Mouse (Mus musculus) heart, adult 8-10 months (tissue): ENCODE measurements around the gene Homer1. TPM values are rescaled to one million over a fixed set of nuclear protein-coding genes. Genes with fewer than 3 reads are reported as not detected.

Source experiments
- DNase-seq: peaks from one replicate; pipeline ENCODE4 v3.0.0; 2022; ENCODE audit warnings: low spot score
- total RNA-seq, 4 experiments: library from RNA; stranded (reverse); gene quantifications; 2 replicates each; pipeline ENCODE4 v1.2.4; 2022

The Homer1 gene
- total RNA-seq, 4 experiments from 2014 or later: 56.1 to 67.6 (median 57.1) TPM

DNA sequence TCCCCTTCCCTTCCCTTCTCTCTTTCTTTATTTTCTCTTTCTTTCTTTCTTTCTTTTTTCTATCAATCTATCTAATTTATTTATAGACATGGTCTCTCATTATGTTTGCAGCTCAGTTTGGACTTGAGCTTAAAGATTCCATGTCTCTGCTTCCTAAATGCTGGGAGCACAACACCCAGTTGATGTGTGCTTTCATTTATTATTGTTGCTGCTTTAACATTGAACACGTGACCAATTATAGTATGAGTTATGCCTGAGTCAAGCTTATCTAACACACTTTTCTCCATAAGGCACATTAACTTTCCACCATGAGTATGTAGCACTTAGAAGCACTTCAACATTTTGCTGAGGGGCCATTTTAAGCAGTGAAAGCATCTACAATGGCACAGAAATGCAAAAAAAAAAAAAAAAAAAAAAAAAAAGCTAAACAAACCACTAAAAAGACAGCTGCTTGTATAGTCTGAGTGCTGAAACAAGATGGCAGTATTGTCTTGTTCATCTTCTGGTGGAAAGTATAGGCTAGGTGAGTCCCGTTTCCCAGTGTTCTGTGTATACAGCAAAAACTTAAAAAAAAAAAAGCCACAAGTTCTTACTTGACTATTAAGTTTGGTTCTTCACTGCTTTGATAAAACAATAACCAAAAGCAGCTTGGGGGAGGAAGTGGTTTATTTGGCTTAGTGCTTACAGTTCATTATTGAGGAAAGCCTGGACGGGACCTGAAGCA, 41.3 kb downstream of the Homer1 start:
- DNase-seq: no peak

DNA sequence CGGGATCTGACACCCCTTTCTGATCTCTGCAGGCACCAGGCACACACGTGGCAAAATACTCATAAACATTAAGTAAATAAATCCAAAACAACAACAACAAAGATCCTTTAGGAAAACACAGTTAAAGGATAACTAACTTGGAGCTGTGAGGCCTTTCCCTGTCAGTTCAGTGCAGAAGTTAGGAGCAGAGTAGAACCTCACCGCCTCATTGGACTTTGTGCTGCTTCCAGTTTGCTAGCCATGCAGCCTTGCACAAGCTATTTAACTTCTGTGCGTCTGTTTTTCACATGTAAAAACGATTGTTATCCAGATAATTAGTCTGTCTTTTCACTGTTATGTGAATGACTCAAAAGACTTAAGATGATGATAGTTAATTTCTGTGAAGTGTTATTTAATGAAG, 43.2 kb downstream of the Homer1 start:
- DNase-seq: no peak

DNA sequence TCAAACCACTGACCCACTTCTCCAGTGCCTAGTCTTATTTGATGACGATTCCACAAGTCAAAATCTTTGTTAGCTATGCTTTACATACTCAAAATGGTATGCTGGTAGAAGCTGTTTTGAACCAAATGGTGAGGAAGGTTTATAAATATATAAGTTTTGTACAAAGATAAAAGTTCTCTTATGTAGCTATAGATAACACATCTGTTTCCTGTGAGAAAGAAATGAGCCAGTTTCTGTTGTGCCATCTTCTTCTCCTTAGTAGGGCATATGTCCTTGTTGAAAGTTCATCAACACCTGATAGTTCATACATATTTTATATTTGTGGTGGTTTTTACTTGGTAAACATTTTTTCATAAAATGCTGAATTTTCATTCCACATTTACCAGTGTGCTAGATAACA, 45.0 kb downstream of the Homer1 start:
- DNase-seq: no peak

DNA sequence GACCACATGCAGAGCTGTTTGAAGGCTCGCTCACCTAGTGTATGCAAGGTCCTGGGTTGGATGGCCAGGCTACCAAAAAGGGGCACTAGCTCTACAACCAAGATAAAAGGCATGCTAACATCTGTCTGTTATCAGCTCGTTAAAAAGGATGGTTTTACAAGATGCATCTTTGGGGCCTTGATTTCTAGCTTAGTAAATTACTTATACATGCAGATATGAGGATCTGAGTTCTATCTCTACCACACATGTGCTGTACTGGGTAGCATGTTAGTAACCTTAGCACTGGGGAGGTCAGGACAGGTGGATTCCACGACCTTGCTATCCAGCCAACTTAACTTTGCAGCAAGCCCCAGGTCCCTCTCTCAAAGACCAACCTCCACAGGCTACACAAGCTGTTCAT, 46.4 kb downstream of the Homer1 start:
- no peak for DNase-seq

DNA sequence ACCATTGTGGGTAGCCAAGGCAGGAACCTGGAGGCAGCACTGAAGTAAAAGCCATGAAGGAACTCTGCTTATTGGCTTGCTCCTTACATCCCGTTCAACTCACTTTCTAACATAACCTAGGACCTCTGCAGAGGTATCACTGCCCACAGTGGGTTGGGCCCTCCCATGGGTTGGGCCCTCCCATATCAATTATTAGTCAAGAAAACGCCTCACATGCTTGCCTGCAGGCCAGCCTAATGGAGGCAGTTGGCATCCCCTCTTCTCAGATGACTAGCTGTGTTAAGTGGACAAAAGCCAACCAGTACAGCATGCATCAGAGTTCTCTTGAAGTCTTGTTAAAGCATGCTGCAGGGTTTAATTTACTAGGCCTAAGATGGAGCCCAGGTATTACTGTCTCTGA, 52.6 kb downstream of the Homer1 start:
- no peak for DNase-seq

DNA sequence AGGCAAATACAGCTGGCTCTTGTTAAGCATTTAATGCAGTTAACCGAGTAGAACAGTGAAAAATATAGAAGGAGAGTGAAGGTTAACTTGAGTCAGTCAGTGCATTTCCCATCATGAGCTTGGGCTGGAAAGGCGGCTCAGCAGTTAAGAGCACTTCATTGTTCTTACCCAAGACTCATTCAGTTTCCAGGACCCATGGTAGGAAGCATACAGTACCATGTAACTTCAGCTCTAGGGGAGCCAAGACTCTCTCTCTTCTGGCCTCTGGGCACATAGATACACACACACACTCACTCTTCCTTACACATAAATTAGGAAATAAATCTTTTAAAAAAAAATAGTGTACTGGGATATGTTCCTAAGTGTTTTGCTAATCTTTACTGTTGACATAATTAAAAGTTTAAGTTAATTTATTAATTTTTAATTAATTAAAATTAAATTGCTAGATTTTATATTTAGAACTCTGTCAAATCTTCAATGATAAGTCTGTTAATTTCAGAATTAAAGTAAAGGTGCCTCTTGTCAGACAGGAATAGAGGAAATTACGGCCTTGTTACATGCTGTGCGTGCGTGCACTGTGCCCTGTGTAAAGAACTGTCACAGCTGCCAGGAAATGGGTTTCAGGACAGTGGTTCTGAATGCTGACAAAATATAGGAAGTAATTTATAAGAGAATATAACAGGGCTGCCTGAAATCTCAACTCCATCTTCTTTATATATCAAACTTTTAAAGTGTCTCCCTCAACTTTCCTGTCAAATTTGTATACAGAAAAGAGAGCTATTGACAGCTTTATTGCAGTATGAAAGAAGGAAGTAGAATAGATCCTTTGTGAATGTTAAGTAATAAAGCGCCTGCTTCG, 55.2 kb downstream of the Homer1 start:
- DNase-seq: no peak

DNA sequence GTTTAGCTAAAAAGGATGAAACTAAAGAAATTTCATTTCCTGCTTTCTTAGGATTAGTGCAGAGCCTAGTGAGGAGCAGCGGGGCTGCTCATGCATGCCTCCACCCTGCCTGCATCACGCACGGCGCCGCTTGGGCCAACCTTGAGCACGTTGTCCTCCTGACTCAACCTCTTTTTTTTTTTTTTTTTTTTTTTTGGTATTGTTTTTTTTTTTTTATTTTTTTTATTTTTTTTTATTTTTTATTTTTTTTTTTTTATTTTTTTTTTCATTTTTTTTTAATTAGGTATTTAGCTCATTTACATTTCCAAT, 55.8 kb downstream of the Homer1 start:
- no peak for DNase-seq

DNA sequence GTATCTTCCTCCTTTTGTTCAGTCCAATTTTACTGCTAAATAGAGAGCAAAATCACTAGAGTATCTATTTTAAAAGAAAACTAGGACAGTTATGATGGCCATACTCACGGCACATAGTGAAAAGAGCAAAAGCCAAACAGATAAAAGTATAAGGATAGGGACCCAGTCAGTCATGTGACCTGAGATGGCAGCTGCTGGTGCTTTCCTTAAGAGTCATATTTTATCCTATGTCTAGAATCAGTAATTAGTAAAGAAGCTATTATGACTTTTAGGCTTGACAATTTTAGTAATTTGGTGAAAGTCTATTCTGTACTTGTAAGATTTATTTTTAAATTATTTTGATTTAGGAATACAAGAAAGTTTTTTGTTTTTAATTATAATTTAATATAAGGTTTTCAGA, 59.1 kb downstream of the Homer1 start:
- no peak for DNase-seq

DNA sequence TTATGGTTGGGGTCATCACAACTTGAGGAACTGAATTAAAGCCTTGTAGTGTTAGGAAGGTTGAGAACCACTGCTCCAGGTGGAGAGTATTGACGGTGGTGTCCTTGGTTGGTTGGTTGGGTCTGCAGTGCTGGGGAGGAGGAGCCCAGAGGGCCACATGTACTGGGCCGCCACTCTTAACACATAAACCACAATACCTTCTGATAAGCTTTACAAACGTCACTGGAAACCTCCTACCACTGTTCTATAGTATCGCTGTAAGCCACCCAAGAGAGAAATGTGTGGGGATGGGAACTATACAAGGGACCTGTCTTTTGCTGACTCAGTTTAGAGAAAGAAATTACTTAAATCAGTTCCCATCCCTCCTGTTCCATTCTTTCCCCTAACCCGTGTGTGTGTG, 68.1 kb downstream of the Homer1 start:
- no peak for DNase-seq

DNA sequence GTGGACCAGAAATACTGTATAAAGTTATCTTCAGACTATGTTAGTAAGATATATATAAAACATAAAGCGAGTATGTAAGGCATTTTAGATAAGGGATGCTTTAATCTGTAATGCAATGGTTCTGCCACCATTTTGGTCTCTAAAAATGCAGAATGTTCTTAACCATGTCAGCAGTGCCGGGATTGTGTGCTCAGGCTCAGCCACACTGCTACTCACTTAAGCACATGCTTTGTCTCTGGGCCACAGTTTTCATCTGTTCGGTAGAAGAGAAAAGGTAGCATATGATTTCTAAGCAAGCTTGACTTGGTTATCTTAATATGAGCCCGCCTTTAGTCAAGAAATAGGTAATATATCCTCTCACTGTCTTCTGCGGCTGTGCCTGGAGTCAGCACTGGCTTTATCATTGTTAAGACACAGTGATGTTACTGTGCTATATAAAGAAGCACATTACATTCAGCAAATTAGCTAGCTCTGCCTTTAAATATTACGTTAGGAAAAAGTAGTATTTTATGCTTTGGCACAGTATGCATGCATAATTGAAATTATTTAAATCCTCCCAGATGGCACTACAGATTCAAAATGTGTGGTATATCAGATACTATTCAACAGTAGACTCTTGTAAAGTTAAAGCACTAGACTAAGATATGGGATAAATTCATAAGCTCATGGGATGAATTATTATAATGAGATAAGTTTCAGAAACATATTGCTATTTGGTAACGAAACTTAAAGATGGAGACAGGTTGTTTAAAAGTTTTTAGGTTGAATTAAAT, 69.6 kb downstream of the Homer1 start:
- DNase-seq: no peak

DNA sequence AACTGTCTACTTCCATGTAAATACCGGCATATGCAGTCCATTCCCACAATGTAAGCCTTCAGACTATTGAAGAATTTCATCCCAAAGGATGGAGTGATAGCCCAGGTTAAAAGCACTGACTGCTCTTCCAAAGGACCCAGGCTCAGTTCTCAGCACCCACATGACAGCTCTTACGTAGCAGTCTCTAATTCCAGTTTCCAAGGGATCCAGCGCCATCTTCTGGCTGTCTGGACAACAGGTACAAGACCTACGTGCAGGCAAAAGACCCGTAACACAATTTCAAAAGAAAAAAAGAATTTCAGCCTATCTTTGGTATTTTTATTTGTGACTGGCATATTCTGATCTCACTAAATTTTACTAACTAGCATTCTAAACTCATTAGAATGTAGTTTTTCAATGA, 75.0 kb downstream of the Homer1 start:
- DNase-seq: no peak

DNA sequence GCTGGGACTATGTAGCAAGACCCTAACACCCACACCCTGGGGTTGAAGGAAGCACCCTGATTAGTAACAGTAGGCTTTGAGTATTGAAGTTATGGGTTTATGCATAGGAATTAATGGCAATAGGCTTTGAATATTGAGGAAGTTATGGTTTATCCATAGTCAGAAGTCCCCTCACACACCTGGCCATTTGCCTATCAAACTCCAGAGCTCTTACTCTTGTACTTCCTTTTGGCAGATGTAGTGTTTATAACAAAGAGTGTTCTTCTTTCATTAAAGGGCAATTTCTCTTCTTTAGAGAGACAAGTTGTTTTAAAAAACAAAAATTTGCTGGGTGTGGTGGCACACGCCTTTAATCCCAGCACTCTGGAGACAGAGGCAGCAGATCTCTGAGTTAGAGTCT, 79.1 kb downstream of the Homer1 start:
- DNase-seq: no peak

DNA sequence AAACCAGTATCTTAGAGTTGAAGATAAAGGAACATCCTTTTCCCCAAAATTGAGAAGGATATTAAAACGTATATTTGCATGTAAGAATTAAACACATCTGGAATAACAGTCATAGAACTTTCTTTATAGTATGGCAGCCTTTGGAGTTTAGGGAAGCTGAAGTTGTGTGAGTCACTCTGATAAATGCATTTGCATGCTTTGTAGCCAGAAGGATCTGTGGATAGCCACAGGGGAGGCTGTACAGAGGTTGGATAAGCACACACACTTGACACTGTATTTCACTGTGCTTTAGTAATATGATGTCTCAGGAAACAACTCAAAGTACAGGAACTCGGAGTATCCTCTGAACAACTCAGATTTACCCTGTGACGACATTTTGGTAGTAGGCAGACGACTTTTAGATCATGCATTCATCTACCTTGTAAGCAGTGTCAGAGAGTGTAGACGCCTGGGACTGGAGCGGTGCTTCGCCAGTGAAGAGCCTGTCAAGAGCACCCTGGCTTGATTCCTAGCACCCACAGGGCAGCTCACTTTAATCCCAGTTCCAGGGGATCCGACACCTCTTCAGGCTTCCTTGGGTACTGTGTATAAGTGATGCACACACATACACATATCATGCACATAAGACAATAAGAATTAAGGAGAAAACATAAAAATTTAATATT, 81.1 kb downstream of the Homer1 start:
- DNase-seq: no peak

DNA sequence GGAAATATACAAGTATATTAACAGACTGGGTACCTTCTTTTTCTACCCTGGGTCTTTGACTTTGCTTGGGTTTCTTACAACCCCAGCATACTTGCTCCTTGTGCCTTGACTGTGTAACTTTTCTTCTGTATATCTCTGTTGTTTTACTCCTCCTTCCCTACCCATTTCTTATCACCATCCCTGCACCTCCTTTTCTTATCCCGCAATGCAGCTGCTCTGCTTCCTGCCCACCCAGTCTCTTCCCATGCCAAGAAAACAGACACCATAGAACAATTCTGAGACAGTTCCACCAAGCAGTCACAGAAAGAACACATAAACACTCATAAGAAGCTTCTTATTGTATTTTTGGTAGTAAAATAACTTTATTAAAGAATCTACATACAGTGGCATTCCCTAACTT, 81.9 kb downstream of the Homer1 start:
- DNase-seq: no peak

DNA sequence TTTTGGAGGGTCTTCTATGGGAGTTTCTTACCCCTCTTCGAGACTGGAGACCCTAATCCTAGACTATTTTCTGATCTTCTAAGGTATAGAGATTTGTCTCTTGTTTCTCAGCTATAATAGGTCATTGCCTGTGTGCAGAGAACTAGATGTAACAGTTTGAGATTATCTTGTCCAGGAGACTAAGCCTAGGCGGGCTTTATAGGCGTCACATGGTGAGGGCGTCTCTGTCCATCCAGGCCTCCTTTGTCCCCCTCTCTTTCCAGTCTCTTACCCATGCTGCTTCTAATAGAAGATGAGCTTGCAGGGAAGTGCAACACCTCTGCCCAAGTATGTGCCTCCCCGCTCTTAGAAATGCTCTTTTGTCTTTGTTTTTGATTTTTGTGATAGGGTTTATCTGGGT, 83.7 kb downstream of the Homer1 start:
- DNase-seq: no peak

DNA sequence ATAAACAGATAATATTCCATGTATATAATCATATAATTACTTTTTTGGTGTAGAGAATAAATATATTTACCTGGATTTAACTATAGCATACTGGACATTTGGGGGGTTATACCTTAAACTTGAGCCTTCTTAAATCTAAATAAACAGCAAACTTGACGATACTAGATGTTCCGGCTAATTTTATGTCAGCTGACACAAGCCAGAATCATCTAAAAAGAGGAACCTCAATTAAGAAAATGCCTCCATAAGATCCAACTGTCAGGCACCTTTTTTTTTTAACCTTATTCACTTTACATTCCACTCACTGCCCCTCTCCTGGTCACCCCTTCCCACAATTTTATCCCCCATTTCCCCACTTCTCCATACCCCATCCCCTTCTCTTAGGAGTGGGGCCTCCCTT, 84.2 kb downstream of the Homer1 start:
- no peak for DNase-seq

DNA sequence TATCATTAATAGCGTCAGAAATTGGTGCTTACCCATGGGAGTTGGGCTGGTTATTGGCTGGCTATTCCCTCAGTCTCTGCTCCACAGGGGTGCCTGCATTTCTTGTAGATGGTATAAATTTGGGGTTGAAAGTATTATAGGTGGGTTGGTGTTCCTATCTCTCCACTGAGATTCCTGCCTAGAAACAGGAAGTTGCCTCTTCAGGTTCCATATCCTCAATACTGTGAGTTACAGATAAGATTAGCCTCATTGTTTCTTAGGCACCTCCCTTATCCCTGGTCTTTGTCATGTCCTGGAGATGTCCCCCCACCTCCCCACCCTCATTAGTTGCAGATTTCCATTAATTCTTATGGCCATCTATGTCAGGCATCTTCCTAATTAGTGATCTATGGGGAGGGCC, 85.0 kb downstream of the Homer1 start:
- DNase-seq: no peak

DNA sequence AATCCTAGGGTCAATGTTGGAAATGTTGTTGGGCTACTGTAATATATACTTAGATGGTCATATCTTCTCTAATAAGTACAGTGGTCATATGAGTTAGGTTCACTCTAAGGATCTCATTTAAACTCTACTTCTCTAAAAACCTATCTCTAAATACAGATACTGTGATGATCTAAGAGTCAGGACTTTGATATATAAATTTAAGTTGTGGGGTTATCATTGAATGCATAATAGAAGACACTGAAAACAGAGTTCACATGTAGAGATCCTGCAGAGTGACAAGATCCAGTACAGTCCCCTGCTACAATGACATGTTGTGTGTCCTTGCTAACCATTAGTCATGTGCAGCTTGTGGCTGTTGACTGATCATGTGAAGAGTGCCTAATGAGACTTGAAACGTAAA, 85.7 kb downstream of the Homer1 start:
- DNase-seq: no peak

DNA sequence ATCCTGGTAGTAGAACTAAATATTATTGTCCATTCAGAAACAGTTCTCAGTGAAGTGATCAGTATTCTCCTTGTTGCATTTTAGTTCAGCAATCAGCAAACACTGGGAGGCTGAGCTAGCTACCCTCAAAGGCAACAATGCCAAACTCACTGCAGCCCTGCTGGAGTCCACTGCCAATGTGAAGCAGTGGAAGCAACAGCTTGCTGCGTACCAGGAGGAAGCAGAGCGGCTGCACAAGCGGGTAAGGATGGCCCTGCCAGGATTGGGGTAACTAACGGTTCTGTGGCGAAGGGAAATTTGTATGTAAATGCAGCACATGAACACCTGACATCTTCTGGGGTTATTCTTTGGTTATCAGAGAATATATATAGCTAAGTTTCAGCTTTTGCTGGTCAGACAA, 88.0 kb downstream of the Homer1 start:
- DNase-seq: no peak

DNA sequence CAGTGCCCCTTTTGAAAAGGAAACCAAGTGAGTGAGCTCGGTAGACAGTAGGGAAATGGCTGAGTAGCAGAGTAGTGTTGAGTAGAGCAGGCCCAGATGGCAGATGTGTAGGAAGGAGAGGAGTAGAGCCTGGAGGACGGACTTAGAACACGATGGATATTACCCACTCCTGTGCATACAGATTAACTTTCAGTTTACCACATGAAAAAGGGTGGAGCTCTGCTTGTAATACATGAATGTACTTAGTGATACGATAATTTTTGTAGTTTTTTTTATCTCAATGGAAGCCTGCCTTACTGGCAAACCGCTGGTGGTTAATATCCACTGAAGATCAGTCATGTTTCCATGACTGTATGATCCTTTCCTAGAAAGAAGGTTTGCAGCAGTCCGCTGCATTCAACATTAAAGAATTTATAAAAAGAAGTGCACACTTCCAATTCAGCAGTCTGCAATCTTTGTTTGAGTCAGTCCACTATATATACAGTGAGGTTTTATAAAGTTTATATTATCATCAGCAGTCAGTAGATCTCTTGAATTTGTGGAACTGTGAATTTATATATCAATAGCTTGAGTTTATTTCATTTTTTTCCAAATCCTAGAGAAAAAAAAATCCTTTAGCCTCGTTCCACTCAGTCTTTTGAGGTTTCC, 89.3 kb downstream of the Homer1 start:
- no peak for DNase-seq

DNA sequence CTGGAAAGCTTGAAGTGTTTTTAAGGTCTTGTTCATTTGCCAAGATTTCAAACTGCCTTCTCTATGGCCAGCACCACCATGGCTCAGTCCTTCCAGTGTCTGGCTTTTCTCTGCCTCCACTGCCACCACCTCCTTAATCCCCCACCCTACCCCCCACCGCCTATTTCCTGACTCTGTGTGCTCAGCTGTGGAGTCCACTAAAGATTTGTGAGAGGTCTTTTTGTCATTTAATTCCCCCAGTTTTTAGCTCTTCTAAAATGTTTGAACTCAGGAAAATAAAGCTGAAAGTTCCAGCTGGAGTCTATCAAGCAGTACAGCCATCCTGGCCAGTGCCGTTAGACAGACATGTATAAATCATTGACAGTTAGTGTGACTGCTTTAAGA, 89.8 kb downstream of the Homer1 start:
- DNase-seq: no peak
